Mouse (Mus musculus): ENCODE data around the gene Hspa1a.

- TF ChIP-seq CTCF (IDR thresholded peaks at IDR 0.05; ENCODE audit: extremely low read depth, insufficient read depth, low read length) (no peak), POLR2A (IDR thresholded peaks at IDR 0.05; ENCODE audit: extremely low read depth, insufficient read depth, low read length) (no peak)
Measured at GRCm38 (mm10) chr17:34960702-34961493, 11.1 kb downstream of the Hspa1a start.
